Mouse (Mus musculus) 3134 (cell line): Measurements from ENCODE around the gene Cox4i2.

Source experiments
- DNase-seq: peaks from one replicate; pipeline ENCODE4 v3.0.0-alpha.2; 2011; ENCODE audit warnings: low spot score; ENCODE audit not compliant: insufficient read length; ENCODE audit errors: extremely low read depth

The Cox4i2 gene

GRCm38 (mm10) chr2:152753944-152754711 is at the start of gene Cox4i2:
Cox4i2 (plus strand) TSS chr2:152754173.
- DNase-seq = no peak

DNA sequence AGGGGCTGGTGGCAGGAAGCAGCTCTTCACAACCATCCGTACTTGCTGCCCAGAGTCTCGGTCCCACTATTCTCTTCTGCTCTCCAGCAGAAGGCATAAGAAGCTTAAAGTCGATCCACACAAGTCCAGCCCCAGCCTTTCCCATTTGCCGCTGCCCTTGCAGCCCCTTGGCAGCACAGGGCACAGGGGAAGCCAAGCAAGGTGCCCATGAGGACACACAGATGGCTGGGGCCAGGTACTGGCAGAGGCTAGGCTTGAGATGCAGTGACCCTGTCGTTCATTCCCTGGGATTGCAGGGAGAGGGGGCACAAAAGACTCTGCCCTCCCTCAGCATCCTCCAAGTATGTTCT is 49.7 kb upstream of the Cox4i2 start:
- no peak for DNase-seq

- DNase-seq = no peak
Observed at GRCm38 (mm10) chr2:152704811-152705370, 49.1 kb upstream of the Cox4i2 start.

DNA sequence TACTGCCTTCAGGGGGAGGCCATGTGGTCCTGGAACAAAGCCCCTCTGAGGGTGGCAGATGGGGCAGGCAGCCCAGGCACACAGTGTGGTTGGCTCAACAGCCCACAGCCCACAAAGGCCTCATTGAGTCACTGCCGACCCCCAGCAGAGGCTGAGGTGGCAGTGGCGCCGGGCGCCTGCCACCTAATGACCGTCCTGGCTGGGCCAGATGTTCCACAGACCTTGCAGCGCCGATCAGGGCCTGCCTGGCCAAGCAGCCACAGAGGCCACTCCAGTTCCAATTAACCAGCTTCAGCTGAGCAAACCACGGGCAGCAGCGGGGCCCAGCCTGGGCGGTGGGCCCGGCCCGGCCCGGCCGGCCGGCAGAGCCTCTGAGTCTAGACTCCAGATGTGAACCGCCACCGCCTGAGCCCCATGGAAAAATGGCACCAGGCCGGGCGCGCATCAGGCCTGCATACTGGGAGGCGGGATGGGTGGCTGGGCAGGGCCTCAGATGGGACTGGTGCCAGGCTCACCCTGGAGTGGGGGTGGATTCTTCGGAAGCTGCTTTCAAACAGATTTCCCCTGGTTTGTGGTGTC is 47.9 kb upstream of the Cox4i2 start:
- no peak for DNase-seq

DNA sequence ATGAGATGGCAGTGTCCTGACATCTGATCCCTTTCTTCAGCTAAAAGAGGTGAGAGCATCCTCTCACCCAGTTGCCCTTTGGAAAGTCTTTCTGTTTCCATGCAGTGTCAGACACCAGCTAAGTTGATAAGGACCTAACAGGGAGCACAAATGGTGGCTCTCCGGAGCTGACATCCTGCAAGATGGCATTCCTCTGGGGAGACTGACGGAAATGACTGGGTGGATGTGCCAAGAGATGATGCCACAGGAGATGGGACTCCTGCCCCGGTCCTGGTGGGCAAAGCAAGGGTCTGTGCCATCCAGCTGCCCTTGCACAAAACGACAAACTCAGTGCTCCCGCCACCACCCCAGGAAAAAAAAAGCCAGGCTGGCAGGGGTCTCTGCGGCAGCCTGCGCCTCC is 46.8 kb upstream of the Cox4i2 start:
- DNase-seq = no peak

GRCm38 (mm10) chr2:152707627-152708026 is 46.3 kb upstream of the Cox4i2 start:
- no peak for DNase-seq

- no peak for DNase-seq
Observed at GRCm38 (mm10) chr2:152709066-152709465, 44.9 kb upstream of the Cox4i2 start.

DNA sequence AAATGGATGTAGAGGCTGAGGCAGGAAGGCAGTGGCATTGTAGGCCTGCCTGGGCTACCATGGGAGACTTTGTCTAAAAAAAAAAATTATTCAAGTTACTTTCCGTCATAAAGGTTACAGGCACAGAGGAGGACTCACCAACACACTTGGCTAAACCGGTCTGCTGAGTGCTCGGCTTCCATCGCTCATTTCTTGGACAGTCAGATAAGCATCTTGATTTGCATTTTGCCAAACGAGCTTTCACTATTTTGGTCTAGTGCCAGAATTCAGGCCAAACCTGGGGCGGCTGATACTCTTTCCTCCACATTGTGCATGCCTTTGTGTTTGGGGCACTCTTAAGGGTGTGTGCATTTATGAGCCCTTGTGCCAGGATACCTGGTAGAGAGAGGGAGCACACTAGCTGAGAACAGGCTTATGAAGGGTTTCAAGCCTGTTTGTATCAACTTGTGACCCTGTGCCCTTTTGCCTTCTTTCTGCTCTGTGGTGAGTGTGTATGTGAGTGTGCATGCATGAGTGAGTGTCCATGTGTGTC is 37.7 kb upstream of the Cox4i2 start:
- no peak for DNase-seq

DNA sequence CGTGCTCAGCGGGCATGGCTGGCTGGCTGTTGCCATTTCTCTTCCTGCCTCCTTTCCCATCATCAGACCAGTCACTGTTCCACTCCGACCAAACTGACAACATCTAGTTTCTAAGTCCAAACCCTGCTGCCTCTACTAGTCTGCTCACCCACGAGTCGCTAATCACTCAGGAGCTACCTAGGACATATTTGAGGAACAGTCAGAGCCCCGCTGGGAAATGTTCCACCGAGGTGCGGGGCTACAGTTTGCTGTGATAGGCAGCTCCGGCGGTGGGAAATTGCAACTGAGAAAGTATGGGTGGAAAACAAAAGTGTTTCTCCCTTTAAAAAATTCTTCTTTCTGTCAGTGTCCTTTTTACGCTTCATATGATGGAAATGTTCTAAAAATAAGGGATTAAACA is 36.3 kb upstream of the Cox4i2 start:
- no peak for DNase-seq

- DNase-seq = no peak
Observed at GRCm38 (mm10) chr2:152718076-152718475, 35.9 kb upstream of the Cox4i2 start.

DNA sequence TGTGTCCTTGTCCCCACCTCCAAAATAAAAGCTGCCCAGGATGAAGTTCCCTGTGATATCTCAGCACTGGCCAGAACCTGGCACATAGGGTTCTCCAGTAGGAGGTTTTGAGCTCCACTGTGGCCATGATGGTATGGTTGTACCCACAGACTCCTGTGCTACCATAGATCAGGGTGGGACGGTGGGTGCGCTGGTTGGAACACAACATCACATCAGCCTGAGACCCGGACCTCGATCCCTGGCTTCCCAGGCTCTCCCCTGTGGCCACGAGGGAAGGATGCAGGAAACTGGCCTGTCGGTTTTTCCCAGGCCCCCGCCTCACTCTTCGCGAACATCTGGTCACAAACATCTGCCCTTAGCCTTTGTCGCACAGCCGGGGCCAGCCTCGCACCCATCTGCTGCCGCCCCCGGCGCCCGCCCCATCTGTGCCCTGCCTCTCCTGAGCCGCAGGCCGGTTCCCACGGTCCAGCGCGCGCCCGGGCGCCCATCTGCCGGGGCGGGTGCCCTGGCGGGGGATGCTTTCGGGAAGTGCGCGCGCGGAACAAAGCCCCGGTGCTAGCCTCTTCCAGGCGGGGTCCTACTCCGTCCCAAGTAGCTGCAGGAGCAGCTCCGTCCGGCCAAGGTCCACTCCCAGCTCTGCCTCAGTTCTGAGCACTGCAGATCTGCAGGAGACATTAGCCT is 30.2 kb upstream of the Cox4i2 start:
- no peak for DNase-seq

GRCm38 (mm10) chr2:152724332-152724723 is 29.6 kb upstream of the Cox4i2 start:
- DNase-seq = no peak

DNA sequence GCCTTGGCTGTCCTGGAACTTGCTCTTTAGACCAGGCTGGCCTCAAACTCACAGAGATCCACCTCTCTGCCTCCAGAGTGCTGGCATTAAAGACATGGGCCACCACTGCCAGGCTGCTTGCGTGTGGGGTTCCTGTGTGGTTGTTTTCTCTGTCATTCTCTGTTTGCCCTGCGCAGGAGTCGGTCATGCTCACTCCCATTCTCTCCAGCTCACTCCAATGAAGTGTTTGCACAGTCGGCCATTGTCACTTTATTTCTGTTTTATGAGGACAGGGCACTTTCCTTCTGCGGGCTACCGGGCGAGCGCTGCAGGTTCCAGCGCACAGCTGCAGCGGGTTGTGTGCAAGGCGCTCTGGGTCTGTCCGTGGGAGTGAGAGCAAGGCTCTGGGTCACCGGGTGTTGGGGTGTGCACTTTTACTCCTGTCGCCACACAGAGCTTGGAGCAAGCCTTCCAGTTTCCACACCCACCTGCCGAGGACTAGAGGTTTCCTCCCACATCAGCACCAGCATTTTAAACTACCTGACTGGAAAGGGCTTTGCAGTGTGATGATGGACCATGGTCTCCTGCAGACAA is 28.7 kb upstream of the Cox4i2 start:
- DNase-seq = no peak

- DNase-seq = no peak
Observed at GRCm38 (mm10) chr2:152726213-152726612, 27.8 kb upstream of the Cox4i2 start.

DNA sequence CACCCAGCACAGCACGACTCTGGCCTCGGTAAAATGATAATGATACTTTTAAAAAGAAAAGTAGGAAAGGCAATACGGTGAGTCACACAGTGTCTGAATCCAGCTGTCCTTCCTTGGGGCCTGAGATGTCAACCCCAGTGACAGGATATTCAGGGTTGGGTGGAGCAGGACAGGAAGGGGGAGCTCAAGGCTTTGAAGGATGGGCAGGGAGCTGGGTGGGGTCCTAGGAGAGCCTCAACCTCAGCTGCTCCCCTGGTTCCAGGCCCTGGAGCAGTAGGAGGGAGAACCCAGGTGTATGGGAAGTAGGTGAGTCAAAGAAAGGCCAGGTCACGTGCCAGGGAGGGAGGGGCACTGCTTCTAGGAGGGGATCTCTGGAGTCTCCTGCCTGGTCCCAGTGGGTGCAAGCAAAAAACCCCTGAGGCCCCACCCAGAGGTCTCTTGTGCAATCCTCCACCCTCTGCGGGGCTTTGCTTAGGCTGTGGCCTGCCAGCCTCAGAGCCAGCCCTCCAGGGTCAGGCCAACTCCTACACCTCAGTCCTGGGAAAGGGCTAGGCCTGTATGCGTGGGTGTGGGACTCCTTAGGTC is 27.1 kb upstream of the Cox4i2 start:
- DNase-seq = no peak

- no peak for DNase-seq
Observed at GRCm38 (mm10) chr2:152727795-152728510, 26.0 kb upstream of the Cox4i2 start.

GRCm38 (mm10) chr2:152728594-152728993 is 25.4 kb upstream of the Cox4i2 start:
- no peak for DNase-seq

- no peak for DNase-seq
Observed at GRCm38 (mm10) chr2:152729013-152729635, 24.8 kb upstream of the Cox4i2 start.

DNA sequence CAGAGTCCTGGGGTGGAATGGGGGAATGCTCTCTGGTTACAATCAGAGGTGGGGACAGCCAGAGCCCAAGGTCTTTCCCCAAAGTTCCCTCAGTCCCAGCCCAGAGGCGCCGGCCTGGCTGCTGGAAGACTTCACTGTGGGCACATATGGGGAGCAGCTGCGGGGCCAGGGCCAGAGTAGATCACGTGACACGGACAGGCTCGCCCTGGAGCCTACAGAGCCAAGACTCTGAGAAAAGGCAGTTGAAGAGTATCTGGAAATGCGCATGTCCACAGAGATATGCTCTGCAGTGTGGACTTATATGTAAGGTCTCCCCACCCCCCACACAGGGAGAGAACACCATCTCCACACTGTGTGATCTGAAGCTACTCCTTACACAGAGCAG is 24.3 kb upstream of the Cox4i2 start:
- no peak for DNase-seq

- DNase-seq = no peak
Observed at GRCm38 (mm10) chr2:152733201-152733600, 20.8 kb upstream of the Cox4i2 start.
